Mouse (Mus musculus): ENCODE data around the gene Prss43.

The Prss43 gene

GRCm38 (mm10) chr9:110840905-110841304 lies 14.4 kb downstream of the Prss43 start:
- in situ Hi-C loops (cut with MboI, MseI), result no loop called here

GRCm38 (mm10) chr9:110841438-110841837 lies 14.9 kb downstream of the Prss43 start:
- in situ Hi-C loops (cut with MboI, MseI), result no loop called here

- in situ Hi-C loops (cut with MboI, MseI), result no loop called here
Measured at GRCm38 (mm10) chr9:110844206-110844605, 17.7 kb downstream of the Prss43 start, which contains the start of gene Prss46. Gene Prss46 (plus strand): TSS chr9:110844506.

- in situ Hi-C loops (cut with MboI, MseI), result no loop called here
Measured at GRCm38 (mm10) chr9:110849162-110849561, 22.7 kb downstream of the Prss43 start.

GRCm38 (mm10) chr9:110855903-110856302 lies 29.4 kb downstream of the Prss43 start:
- in situ Hi-C loops (cut with MboI, MseI), result no loop called here

GRCm38 (mm10) chr9:110856920-110857319 lies 30.4 kb downstream of the Prss43 start:
- in situ Hi-C loops (cut with MboI, MseI), result no loop called here

GRCm38 (mm10) chr9:110857781-110858472 lies 31.4 kb downstream of the Prss43 start, which contains the start of gene Prss50:
Gene Prss50 (plus strand): TSS chr9:110857967.
- in situ Hi-C loops (cut with MboI, MseI), result no loop called here

- in situ Hi-C loops (cut with MboI, MseI), result no loop called here
Measured at GRCm38 (mm10) chr9:110858523-110858922, 32.0 kb downstream of the Prss43 start.

- in situ Hi-C loops (cut with MboI, MseI), result no loop called here
Measured at GRCm38 (mm10) chr9:110858967-110859596, 32.6 kb downstream of the Prss43 start.

- in situ Hi-C loops (cut with MboI, MseI), result no loop called here
Measured at GRCm38 (mm10) chr9:110871030-110871429, 44.5 kb downstream of the Prss43 start.

- in situ Hi-C loops (cut with MboI, MseI), result no loop called here
Measured at GRCm38 (mm10) chr9:110873681-110874659, 47.5 kb downstream of the Prss43 start.

- in situ Hi-C loops (cut with MboI, MseI), result no loop called here
Measured at GRCm38 (mm10) chr9:110874660-110875191, 48.2 kb downstream of the Prss43 start.

- in situ Hi-C loops (cut with MboI, MseI), result no loop called here
Measured at GRCm38 (mm10) chr9:110875288-110875695, 48.8 kb downstream of the Prss43 start.

GRCm38 (mm10) chr9:110877353-110877752 lies 50.9 kb downstream of the Prss43 start:
- in situ Hi-C loops (cut with MboI, MseI), result no loop called here

- in situ Hi-C loops (cut with MboI, MseI), result no loop called here
Measured at GRCm38 (mm10) chr9:110877888-110878287, 51.4 kb downstream of the Prss43 start.

- in situ Hi-C loops (cut with MboI, MseI), result no loop called here
Measured at GRCm38 (mm10) chr9:110879191-110879920, 52.9 kb downstream of the Prss43 start, which contains the start of gene Als2cl. Gene Als2cl (plus strand): TSS chr9:110879870.

- in situ Hi-C loops (cut with MboI, MseI), result no loop called here
Measured at GRCm38 (mm10) chr9:110879998-110880561, 53.6 kb downstream of the Prss43 start, which contains the start of gene Tmie. Gene Tmie (minus strand): TSS chr9:110880113.

- in situ Hi-C loops (cut with MboI, MseI), result no loop called here
Measured at GRCm38 (mm10) chr9:110880772-110881171, 54.3 kb downstream of the Prss43 start.

Measured in regulatory T cell (primary cell).